Mouse (Mus musculus) midbrain, postnatal 0 days (tissue): ENCODE data around the gene Trim41. TPM values are rescaled to one million over a fixed set of nuclear protein-coding genes. Genes with fewer than 3 reads are reported as not detected.
A peak's percentile ranks its signal among the peaks of the same experiment; 100 is the strongest.

ENCODE experiments used
- ATAC-seq: fragments of 200-750 bp; cut with Nextera tagmentation; 2 replicates; pipeline ENCODE4 v1.8.0; 2017; ENCODE audit warnings: moderate number of reproducible peaks, mild to moderate bottlenecking, moderate TSS enrichment, moderate library complexity; ENCODE audit not compliant: low FRiP score
- DNase-seq: peaks from one replicate; pipeline ENCODE4 v3.0.0-alpha.2; 2015; ENCODE audit warnings: low spot score
- H3K27ac ChIP-seq: fragments of 300-500 bp; sonication (generic); 2 replicates; pipeline ENCODE4 v1.5.1; 2014; ENCODE audit warnings: low read depth, mild to moderate bottlenecking, low read length, mixed read lengths
- H3K27me3 ChIP-seq: fragments of 300-500 bp; sonication (generic); 2 replicates; pipeline ENCODE4 v1.6.1; 2014; ENCODE audit warnings: low read length, control low read depth, mixed read lengths; ENCODE audit not compliant: insufficient read depth
- H3K36me3 ChIP-seq: fragments of 300-500 bp; sonication (generic); 2 replicates; pipeline ENCODE4 v1.6.1; 2014; ENCODE audit warnings: low read length, control low read depth, mixed read lengths; ENCODE audit not compliant: insufficient read depth
- H3K4me1 ChIP-seq: fragments of 300-500 bp; sonication (generic); 2 replicates; pipeline ENCODE4 v1.6.1; 2014; ENCODE audit warnings: mild to moderate bottlenecking, control low read depth, antibody characterized with exemption, low read length, mixed read lengths; ENCODE audit not compliant: insufficient read depth
- H3K4me2 ChIP-seq: fragments of 300-500 bp; sonication (generic); 2 replicates; pipeline ENCODE4 v1.6.1; 2014; ENCODE audit warnings: low read depth, mild to moderate bottlenecking, low read length, mixed read lengths; ENCODE audit not compliant: poor library complexity, severe bottlenecking
- H3K4me3 ChIP-seq: fragments of 300-500 bp; sonication (generic); 2 replicates; pipeline ENCODE4 v1.5.1; 2014; ENCODE audit warnings: low read depth, mild to moderate bottlenecking, low read length, moderate library complexity
- H3K9ac ChIP-seq: fragments of 300-500 bp; sonication (generic); replicated peaks from 2 replicates; pipeline ENCODE4 v1.6.1; 2014; ENCODE audit warnings: mild to moderate bottlenecking, low read length, moderate library complexity, mixed read lengths; ENCODE audit not compliant: poor library complexity, severe bottlenecking
- H3K9me3 ChIP-seq: fragments of 300-500 bp; sonication (generic); 2 replicates; pipeline ENCODE4 v1.6.1; 2016; ENCODE audit warnings: low read length, control low read depth
- CTCF ChIP-seq: IDR thresholded peaks from 2 replicates; pipeline ENCODE4 v1.5.1; 2016; ENCODE audit warnings: antibody characterized with exemption, mild to moderate bottlenecking
- WGBS: fragments of 180-500 bp; shearing (Covaris S2); extraction: QIAGEN DNeasy Blood & Tissue Kit; methylation state at CpG from one replicate; pipeline ENCODE4 v1.1.7; 2014; 5-methylcytosine and 5-hydroxymethylcytosine counted together
- polyA plus RNA-seq: library from polyadenylated mRNA; unstranded; fragments of >200 nt; fragmentation: Nextera tagmentation; extraction: Ambion mirVana; gene quantifications from 2 replicates; pipeline ENCODE4 v1.2.1, GENCODE M21; 2015
- total RNA-seq: library from RNA; depleted of rRNA; stranded (reverse); fragments of >200 nt; gene quantifications from 2 replicates; pipeline ENCODE4 v1.2.3, GENCODE M21; 2014

The Trim41 gene
- total and polyA plus RNA-seq, 2 experiments from 2014 or later: 5.0 to 38.9 TPM

- no peak overlapping the region for H3K27ac ChIP-seq
- H3K9me3 ChIP-seq: no peaks in the 10 kb centered on the region
- H3K36me3 ChIP-seq: no peaks in the 10 kb centered on the region
- ATAC-seq: no peak
- H3K9ac ChIP-seq: no peak overlapping the region
- H3K4me2 ChIP-seq: no peak overlapping the region
- no peaks in the 10 kb centered on the region for H3K27me3 ChIP-seq
- no peak for DNase-seq
- TF ChIP-seq CTCF: no peak
- 91% methylated on average over 5 of the region's 5 CpGs for WGBS
- no peaks in the 10 kb centered on the region for H3K4me1 ChIP-seq
- no peak overlapping the region for H3K4me3 ChIP-seq
Observed at GRCm38 (mm10) chr11:48789215-48789614, 27.9 kb downstream of the Trim41 start.

- WGBS: 6% methylated on average over 16 of the region's 16 CpGs
- 0 out of 2 replicates have a peak overlapping the region, but pooled peaks have one; percentile 32 for H3K27ac ChIP-seq
- 0 out of 2 replicates have a peak overlapping the region, but pooled peaks have one; percentile 42 for H3K9ac ChIP-seq
- H3K4me2 ChIP-seq: peak overlapping the region; percentile 55
- TF ChIP-seq CTCF: peak; percentile 79
- no peaks in the 10 kb centered on the region for H3K27me3 ChIP-seq
- peak overlapping the region; percentile 36 for H3K4me3 ChIP-seq
- ATAC-seq (peak; percentile 76), DNase-seq (peak; percentile 91)
- no peaks in the 10 kb centered on the region for H3K9me3 ChIP-seq
- H3K36me3 ChIP-seq: no peaks in the 10 kb centered on the region
- H3K4me1 ChIP-seq: no peaks in the 10 kb centered on the region
Observed at GRCm38 (mm10) chr11:48788311-48789089, 28.7 kb downstream of the Trim41 start.

DNA sequence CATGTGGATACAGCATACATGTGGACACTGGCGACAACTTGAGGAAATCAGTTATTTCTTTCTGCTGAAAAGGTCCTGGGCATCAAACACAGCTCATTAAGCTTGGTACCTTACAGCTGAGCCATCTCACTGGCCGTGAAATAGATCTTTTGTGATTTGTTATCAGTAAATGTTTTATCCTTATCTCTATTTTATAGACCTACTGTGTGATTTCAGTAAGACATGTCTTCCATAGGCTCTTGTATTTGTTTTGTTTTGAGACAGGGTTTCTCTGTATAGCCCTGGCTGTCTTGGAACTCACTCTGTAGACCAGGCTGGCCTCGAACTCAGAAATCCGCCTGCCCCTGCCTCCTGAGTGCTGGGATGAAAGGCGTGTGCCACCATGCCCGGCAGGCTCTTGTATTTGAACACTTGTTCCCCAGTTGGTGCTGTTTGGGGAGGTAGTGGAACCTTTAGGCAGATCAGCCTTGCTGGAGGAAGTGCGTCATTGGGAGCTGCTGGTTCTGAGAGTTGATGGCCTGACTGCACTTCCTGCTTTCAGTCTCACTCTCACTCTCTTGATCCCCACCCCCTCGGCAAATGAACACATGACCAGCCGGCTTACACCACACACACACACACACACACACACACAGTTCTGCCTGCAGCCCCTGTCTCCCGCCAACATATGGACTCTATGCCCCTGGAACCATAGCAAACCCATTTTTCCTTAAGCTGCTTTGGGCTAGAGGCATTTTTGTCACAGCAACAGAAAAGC lies 29.5 kb downstream of the Trim41 start:
- H3K27ac ChIP-seq: no peak overlapping the region
- 0 out of 2 replicates have a peak overlapping the region, but pooled peaks have one; percentile 42 for H3K9ac ChIP-seq
- peak overlapping the region; percentile 55 for H3K4me2 ChIP-seq
- DNase-seq (peak; percentile 63), ATAC-seq (peak; percentile 81)
- no peaks in the 10 kb centered on the region for H3K36me3 ChIP-seq
- peak overlapping the region; percentile 36; the same call in 1 of the 2 replicates for H3K4me3 ChIP-seq
- no peaks in the 10 kb centered on the region for H3K4me1 ChIP-seq
- TF ChIP-seq CTCF: no peak
- 45% methylated on average over 10 of the region's 10 CpGs for WGBS
- no peaks in the 10 kb centered on the region for H3K9me3 ChIP-seq
- no peaks in the 10 kb centered on the region for H3K27me3 ChIP-seq

DNA sequence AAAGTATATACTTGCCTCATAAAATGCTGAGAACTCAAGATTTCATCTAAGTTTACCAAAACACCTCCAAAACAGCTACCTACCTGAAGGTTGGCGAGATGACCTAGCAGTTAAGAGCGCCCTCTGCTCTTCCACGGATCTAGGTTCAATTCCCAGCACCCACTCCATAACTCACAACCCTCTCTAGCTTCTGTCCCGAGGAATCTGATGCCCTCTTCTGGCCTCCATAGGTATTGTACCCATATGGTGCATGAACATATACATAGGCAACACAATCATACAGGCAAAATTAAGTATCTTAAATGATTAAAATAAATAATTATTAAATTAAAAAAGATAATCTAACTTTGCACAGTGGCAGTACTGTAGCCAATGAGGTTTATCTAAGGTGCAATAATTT lies 34.9 kb downstream of the Trim41 start:
- no peak for TF ChIP-seq CTCF
- DNase-seq: no peak
- Histone ChIP-seq H3K4me3 (no peak overlapping the region), H3K27me3 (no peaks in the 10 kb centered on the region), H3K36me3 (no peaks in the 10 kb centered on the region), H3K4me1 (no peaks in the 10 kb centered on the region), H3K4me2 (no peak overlapping the region), H3K9ac (no peak overlapping the region), H3K9me3 (no peaks in the 10 kb centered on the region), H3K27ac (no peak overlapping the region)
- no peak for ATAC-seq
- 87% methylated on average over 4 of the region's 4 CpGs for WGBS

- no peaks in the 10 kb centered on the region for H3K9me3 ChIP-seq
- DNase-seq (no peak), ATAC-seq (no peak)
- no peak overlapping the region for H3K27ac ChIP-seq
- H3K27me3 ChIP-seq: no peaks in the 10 kb centered on the region
- no peaks in the 10 kb centered on the region for H3K4me1 ChIP-seq
- no peaks in the 10 kb centered on the region for H3K36me3 ChIP-seq
- no peak overlapping the region for H3K9ac ChIP-seq
- peak; percentile 49 for TF ChIP-seq CTCF
- no peak overlapping the region for H3K4me2 ChIP-seq
- H3K4me3 ChIP-seq: no peak overlapping the region
- WGBS: 39% methylated on average over 7 of the region's 7 CpGs
Observed at GRCm38 (mm10) chr11:48779450-48779849, 37.7 kb downstream of the Trim41 start.

DNA sequence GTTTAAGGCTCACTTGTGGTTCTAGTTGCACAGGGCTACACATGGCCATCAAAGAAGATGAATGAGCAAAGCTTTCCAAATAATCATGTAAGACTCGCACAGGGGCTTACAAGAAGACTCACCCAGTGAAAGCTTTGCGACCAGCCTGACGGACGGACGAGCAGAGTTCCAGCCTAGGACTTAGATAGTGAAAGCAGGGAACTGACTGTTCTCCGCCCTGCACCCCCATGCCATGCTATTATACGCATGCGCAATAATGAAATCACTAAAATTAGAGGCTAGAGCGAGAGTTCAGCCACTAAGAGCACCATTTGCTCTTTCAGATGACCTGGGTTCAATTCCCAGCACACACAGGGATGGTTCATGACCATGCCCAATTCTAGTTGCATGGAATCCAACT lies 39.9 kb downstream of the Trim41 start:
- Histone ChIP-seq H3K9ac (no peak overlapping the region), H3K4me2 (no peak overlapping the region), H3K9me3 (no peaks in the 10 kb centered on the region), H3K27ac (no peak overlapping the region), H3K36me3 (no peaks in the 10 kb centered on the region), H3K4me1 (no peaks in the 10 kb centered on the region), H3K27me3 (no peaks in the 10 kb centered on the region), H3K4me3 (no peak overlapping the region)
- ATAC-seq (no peak), DNase-seq (no peak)
- no peak for TF ChIP-seq CTCF
- WGBS: 91% methylated on average over 9 of the region's 9 CpGs
